Mouse (Mus musculus): ENCODE data around the gene Lars2.

- TF ChIP-seq CTCF (IDR thresholded peaks at IDR 0.05; ENCODE audit: low read depth, low read length) (no peak), GATA1 (IDR thresholded peaks at IDR 0.05; ENCODE audit: borderline replicate concordance, low read length) (no peak), TAL1 (conservative IDR thresholded peaks at IDR 0.05; ENCODE audit: low read depth, low read length) (no peak), GATA2 (IDR thresholded peaks at IDR 0.05; ENCODE audit: borderline replicate concordance, low read depth, low read length) (no peak), POLR2AphosphoS5 (IDR thresholded peaks at IDR 0.05; ENCODE audit: insufficient replicate concordance, low read depth, low read length) (no peak)
Observed at GRCm38 (mm10) chr9:123469087-123469486, 102.4 kb downstream of the Lars2 start.

Data from G1E (cell line).